Mouse (Mus musculus) cerebellum, adult 2 months (tissue): ENCODE data around the gene Lipf.

Experiments used
- CTCF ChIP-seq: fragments of 200-500 bp; IDR thresholded peaks from 2 replicates; pipeline ENCODE4 v1.5.1; 2011; ENCODE audit warnings: low read depth, mild to moderate bottlenecking, control low read depth, low read length, moderate library complexity, borderline replicate concordance; ENCODE audit not compliant: insufficient read depth
- POLR2A ChIP-seq: fragments of 200-500 bp; IDR thresholded peaks from 2 replicates; pipeline ENCODE4 v1.6.1; 2011; ENCODE audit warnings: low read length, control low read depth, borderline replicate concordance; ENCODE audit not compliant: insufficient read depth

- TF ChIP-seq CTCF (no peak), POLR2A (no peak)
These were observed at the start of gene Lipf for GRCm38 (mm10) chr19:33960887-33961286.
